Mouse (Mus musculus) heart, embryonic 14.5 days (tissue): ENCODE data around the gene Slc25a25. TPM values are rescaled to one million over a fixed set of nuclear protein-coding genes. Genes with fewer than 3 reads are reported as not detected.

ENCODE experiments used
- ATAC-seq: fragments of 200-750 bp; cut with Nextera tagmentation; 2 replicates; pipeline ENCODE4 v1.8.0; 2017; ENCODE audit warnings: low read depth, moderate TSS enrichment; ENCODE audit not compliant: insufficient number of reproducible peaks, insufficient read depth, low FRiP score
- H3K27ac ChIP-seq, 2 experiments: fragments of 200-500 bp in 1 of 2; fragments of 300-500 bp in 1 of 2; sonication (generic) in 1 of 2; replicated peaks in 1 of 2; 2 replicates each; pipeline ENCODE4 v1.5.1; 2012 to 2014; ENCODE audit warnings: low read depth in 2 of 2, low read length in 2 of 2, control low read depth in 1 of 2, mild to moderate bottlenecking in 1 of 2, mixed read lengths in 1 of 2; ENCODE audit not compliant: control insufficient read depth in 1 of 2, insufficient read depth in 1 of 2
- H3K27me3 ChIP-seq: fragments of 300-500 bp; sonication (generic); 2 replicates; pipeline ENCODE4 v1.6.1; 2014; ENCODE audit warnings: mild to moderate bottlenecking, low read length, control low read depth; ENCODE audit not compliant: control insufficient read depth, insufficient read depth
- H3K36me3 ChIP-seq: fragments of 300-500 bp; sonication (generic); 2 replicates; pipeline ENCODE4 v1.6.1; 2014; ENCODE audit warnings: mild to moderate bottlenecking, control low read depth, low read length, mixed read lengths; ENCODE audit not compliant: control insufficient read depth, insufficient read depth
- H3K4me1 ChIP-seq, 2 experiments: fragments of 200-500 bp in 1 of 2; fragments of 300-500 bp in 1 of 2; sonication (generic) in 1 of 2; 2 replicates each; pipeline ENCODE4 v1.6.1; 2012 to 2014; ENCODE audit warnings: low read length in 2 of 2, control low read depth in 1 of 2, mixed read lengths in 1 of 2; ENCODE audit not compliant: control insufficient read depth in 2 of 2, insufficient read depth in 2 of 2
- H3K4me2 ChIP-seq: fragments of 300-500 bp; sonication (generic); 2 replicates; pipeline ENCODE4 v1.6.1; 2014; ENCODE audit warnings: mild to moderate bottlenecking, low read length
- H3K4me3 ChIP-seq, 2 experiments: fragments of 200-500 bp in 1 of 2; fragments of 300-500 bp in 1 of 2; sonication (generic) in 1 of 2; 2 replicates each; pipeline ENCODE4 v1.5.1; 2012 to 2014; ENCODE audit warnings: low read length in 2 of 2, mild to moderate bottlenecking in 2 of 2, control low read depth in 1 of 2, low read depth in 1 of 2, moderate library complexity in 1 of 2; ENCODE audit not compliant: control insufficient read depth in 1 of 2, insufficient read depth in 1 of 2
- H3K9ac ChIP-seq: fragments of 300-500 bp; sonication (generic); 2 replicates; pipeline ENCODE4 v1.6.1; 2014; ENCODE audit warnings: mild to moderate bottlenecking, low read length
- H3K9me3 ChIP-seq: fragments of 300-500 bp; sonication (generic); 2 replicates; pipeline ENCODE4 v1.6.1; 2016; ENCODE audit warnings: low read length, control low read depth; ENCODE audit not compliant: control insufficient read depth
- WGBS: fragments of 180-500 bp; shearing (Covaris S2); extraction: QIAGEN DNeasy Blood & Tissue Kit; methylation state at CpG from one replicate; pipeline ENCODE4 v1.1.7; 2014; 5-methylcytosine and 5-hydroxymethylcytosine counted together
- polyA plus RNA-seq: library from polyadenylated mRNA; unstranded; fragments of >200 nt; fragmentation: Nextera tagmentation; extraction: Ambion mirVana; gene quantifications from 2 replicates; pipeline ENCODE4 v1.2.1, GENCODE M21; 2014

The Slc25a25 gene
- polyA plus RNA-seq, 1 experiment from 2014 or later, result 8.0 TPM

DNA sequence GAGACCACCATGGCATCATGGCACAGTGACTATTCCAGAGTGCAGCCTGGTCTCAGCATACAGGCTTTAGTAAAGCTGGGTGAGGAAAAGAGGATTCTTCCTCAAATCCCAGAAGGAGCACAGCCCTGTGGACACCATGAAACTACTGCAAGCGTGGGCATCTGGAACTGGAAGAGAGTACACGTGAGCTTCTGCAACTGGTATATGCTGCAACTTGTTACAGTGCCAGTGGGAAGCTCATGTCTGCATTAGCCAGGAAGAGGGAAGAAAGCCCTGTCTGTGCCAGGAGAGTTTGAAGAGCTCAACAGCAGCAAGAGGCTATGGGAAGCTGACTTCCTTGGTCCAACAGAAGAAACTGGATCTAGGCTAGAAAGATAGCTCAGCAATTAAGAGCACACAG, 68.6 kb downstream of the Slc25a25 start:
- H3K4me2 ChIP-seq, result no peak overlapping the region

DNA sequence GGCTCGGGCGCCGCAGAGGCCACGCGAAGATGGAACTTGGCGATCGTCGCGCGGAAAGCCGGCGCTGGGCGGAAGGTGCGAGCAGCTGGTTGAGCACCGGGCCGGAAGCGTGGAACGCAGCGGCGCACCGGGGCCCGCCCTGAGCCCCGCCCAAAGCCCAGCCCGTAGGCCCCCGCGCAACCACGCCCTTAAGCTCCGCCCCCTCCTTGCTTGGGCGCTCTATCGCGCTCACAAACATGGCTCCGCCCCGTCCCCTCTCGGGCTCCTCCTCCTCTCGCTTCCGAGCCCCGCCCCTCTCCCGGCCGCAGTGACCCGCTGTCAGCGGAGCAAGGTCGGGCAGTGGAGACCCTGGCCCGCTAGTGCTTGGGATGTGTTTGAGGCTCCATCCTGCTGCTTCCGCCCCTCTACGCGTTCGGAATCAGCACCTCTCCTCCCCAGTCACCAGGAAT, 69.4 kb downstream of the Slc25a25 start, which contains the start of gene 1110008P14Rik:
Gene 1110008P14Rik (minus strand): TSS at position 164 of the 449 bp plus-strand sequence.
- H3K9ac ChIP-seq, result peak within 1 kb of the TSS; percentile 70
- peak within 1 kb of the TSS; percentile 68 to 79 for H3K4me3 ChIP-seq
- ATAC-seq, result peak; percentile 87
- H3K36me3 ChIP-seq, result peaks cover 29% of the 10 kb centered on the region
- under 1% methylated on average over 31 of the region's 47 CpGs for WGBS
- peak within 1 kb of the TSS; percentile 97 for H3K4me2 ChIP-seq
- peak within 1 kb of the TSS in 1 of 2 experiments; percentile 3; a peak in 1 of 4 replicates for H3K27ac ChIP-seq
- no peaks in the 10 kb centered on the region for H3K9me3 ChIP-seq
- peaks cover 2 to 7% of the 10 kb centered on the region in 2 experiments; a peak in 3 of 4 replicates for H3K4me1 ChIP-seq
- H3K27me3 ChIP-seq, result peaks cover 8% of the 10 kb centered on the region; the same call in 1 of the 2 replicates

More for the DNA sequence above, 68.6 kb downstream of the Slc25a25 start:
- H3K36me3 ChIP-seq, result peaks cover 20% of the 10 kb centered on the region
- no peaks in the 10 kb centered on the region for H3K9me3 ChIP-seq
- WGBS, result 82% methylated on average over 2 of the region's 2 CpGs
- H3K9ac ChIP-seq, result no peak overlapping the region
- no peak overlapping the region for H3K27ac ChIP-seq
- H3K4me1 ChIP-seq, result peaks cover 2 to 7% of the 10 kb centered on the region in 2 experiments; a peak in 3 of 4 replicates
- H3K4me3 ChIP-seq, result no peak overlapping the region
- peaks cover 8% of the 10 kb centered on the region; the same call in 1 of the 2 replicates for H3K27me3 ChIP-seq
- no peak for ATAC-seq

DNA sequence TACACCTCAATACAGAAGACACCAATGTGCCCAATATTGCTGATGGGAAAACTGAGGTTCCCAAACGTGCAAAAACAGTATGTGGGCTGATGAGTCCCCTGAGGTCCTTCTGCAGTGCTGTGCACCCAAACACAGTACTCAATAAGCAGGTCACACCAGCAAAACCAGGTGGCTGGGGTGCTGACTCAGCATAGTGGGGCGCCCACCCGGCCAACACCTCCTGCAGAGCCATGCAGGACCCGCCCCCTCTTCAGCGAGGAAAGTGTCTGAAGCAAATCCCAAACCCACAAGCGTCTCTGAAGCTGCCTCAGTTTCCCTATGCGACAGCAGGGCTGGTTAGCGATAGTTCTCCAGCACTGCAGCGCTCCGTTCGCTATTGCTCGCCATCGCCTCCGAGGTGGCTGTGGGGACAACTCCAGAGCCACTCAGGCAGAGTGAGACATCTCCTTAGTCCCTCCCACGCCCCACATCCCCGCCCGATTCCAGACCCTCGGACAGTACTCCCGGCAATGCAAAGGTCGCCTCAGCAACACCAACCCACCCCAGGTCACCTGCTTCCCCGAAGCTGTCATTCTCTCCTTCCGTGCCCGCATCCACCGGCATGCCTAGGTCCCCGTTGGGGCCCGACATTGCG, 70.0 kb downstream of the Slc25a25 start:
- Histone ChIP-seq H3K27ac (0 out of 4 replicates have a peak overlapping the region, but pooled peaks of 1 of the 2 experiments have one; percentile 3), H3K36me3 (peaks cover 34% of the 10 kb centered on the region), H3K9ac (peak overlapping the region; percentile 70), H3K27me3 (peaks cover 8% of the 10 kb centered on the region; the same call in 1 of the 2 replicates), H3K4me1 (peaks cover 2 to 9% of the 10 kb centered on the region in 2 experiments; a peak in 3 of 4 replicates), H3K9me3 (no peaks in the 10 kb centered on the region), H3K4me2 (peak overlapping the region; percentile 97), H3K4me3 (peak overlapping the region; percentile 68 to 79)
- WGBS, result under 1% methylated on average over 27 of the region's 27 CpGs
- peak; percentile 44; the same call in 1 of the 2 replicates for ATAC-seq

DNA sequence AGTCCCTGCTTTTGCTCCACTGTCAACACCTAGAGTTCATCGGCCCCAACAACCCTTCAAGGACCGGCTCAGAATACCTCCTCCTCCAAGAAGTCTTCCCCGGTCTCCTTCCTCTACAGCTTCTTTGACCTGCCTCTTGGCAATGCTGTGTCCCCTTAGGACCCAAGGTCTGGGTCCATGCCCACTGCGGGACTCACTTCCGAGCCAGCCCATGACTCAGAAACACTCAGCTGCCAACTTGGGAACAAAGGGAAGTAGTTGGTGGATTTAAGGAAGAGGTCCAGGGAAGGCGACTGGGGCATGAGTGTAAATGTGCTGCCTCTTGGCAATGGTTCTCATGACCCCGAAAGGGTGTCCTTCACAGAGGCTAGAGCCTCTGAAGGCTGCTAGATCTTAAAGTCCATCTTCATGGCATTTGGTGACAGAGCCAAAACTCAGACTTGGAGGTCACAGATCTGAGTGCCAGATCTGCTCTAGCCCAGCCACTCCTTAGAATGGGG, 71.2 kb downstream of the Slc25a25 start:
- ATAC-seq, result no peak
- 83% methylated on average over 7 of the region's 7 CpGs for WGBS
- Histone ChIP-seq H3K36me3 (peaks cover 46% of the 10 kb centered on the region), H3K4me1 (peaks cover 6 to 20% of the 10 kb centered on the region in 2 experiments), H3K9ac (no peak overlapping the region), H3K4me2 (no peak overlapping the region), H3K4me3 (no peak overlapping the region), H3K27ac (no peak overlapping the region), H3K27me3 (peaks cover 5% of the 10 kb centered on the region; the same call in 1 of the 2 replicates), H3K9me3 (no peaks in the 10 kb centered on the region)

DNA sequence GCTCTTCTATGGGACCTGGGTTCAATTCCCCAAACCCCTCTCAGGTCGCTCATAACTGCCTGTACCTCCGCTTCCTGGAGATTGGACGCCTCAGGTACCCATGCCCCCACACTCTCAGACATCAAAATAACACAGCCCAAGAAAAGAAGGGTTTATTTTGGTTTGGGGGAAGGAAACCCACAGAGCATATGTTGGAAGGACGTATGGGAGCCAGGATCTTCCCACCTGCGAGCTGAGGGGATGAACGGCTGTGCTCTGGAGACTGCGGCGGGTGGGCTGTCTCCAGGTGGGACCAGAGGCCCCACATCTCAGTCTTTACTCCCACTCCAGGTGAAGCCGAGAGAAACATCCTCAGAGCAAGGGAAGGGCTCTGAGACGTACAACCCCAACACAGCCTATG, 74.3 kb downstream of the Slc25a25 start:
- H3K9ac ChIP-seq, result no peak overlapping the region
- H3K9me3 ChIP-seq, result no peaks in the 10 kb centered on the region
- WGBS, result 90% methylated on average over 10 of the region's 10 CpGs
- peaks cover 70% of the 10 kb centered on the region for H3K36me3 ChIP-seq
- peaks cover 4 to 20% of the 10 kb centered on the region in 2 experiments for H3K4me1 ChIP-seq
- ATAC-seq, result no peak
- no peak overlapping the region for H3K4me3 ChIP-seq
- no peak overlapping the region for H3K4me2 ChIP-seq
- no peaks in the 10 kb centered on the region for H3K27me3 ChIP-seq
- H3K27ac ChIP-seq, result no peak overlapping the region

DNA sequence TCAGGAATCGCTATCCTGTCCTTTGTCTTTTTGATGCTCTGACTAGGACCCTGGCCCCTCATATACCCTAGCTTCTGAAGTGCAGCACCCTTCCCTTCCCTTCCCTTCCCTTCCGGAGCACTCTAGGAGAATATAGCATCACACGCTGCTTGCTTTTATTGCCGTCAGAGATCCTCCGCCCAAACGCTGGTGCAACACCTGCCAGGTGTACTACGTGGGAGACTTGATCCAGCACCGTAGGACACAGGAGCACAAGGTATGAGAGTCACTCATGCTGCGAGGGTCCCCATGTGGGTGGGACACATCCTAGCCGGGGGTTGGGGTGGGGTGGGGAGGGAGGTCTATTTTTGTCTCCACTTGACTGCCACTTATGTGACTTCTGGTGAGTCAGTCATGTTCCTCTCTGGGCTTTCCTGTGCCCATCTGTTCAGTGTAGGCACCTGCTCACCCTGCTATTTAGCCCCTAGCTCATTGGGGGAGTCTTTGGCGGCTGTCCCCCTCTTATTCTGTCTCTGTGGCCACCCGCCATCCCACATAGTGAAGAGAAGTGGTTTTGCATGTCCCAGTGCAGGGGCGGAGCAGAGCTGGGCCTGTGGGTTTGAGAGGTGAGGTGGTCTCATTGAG, 75.8 kb downstream of the Slc25a25 start:
- H3K4me2 ChIP-seq, result no peak overlapping the region
- WGBS, result 55% methylated on average over 13 of the region's 13 CpGs
- no peak for ATAC-seq
- peaks cover 4 to 13% of the 10 kb centered on the region in 2 experiments for H3K4me1 ChIP-seq
- H3K27me3 ChIP-seq, result no peaks in the 10 kb centered on the region
- peaks cover 85% of the 10 kb centered on the region for H3K36me3 ChIP-seq
- no peaks in the 10 kb centered on the region for H3K9me3 ChIP-seq
- no peak overlapping the region; the same call in 1 of the 2 replicates for H3K9ac ChIP-seq
- H3K27ac ChIP-seq, result no peak overlapping the region
- H3K4me3 ChIP-seq, result no peak overlapping the region

DNA sequence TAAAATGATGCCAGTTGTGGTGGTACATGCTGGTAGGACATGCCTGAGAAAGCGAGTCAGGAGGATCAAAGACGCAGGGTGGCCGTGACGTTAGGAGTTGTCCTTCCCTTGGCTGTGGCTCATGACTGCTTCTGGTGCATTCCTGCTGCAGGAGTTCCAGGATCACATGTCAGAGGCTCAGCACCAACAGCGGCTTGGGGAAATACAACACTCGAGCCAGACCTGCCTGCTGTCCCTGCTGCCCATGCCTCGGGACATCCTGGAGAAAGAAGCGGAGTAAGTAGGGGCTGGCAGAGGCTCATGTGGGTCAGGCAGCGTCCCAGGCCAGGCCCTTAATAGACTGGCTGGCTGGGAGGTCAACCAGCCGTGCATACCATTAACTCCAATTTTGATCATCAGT, 77.1 kb downstream of the Slc25a25 start:
- Histone ChIP-seq H3K4me1 (peaks cover 4 to 13% of the 10 kb centered on the region in 2 experiments), H3K27me3 (no peaks in the 10 kb centered on the region), H3K4me2 (no peak overlapping the region), H3K27ac (no peak overlapping the region), H3K9ac (no peak overlapping the region), H3K9me3 (no peaks in the 10 kb centered on the region), H3K4me3 (no peak overlapping the region), H3K36me3 (peaks cover 93% of the 10 kb centered on the region)
- no peak for ATAC-seq
- WGBS, result 65% methylated on average over 10 of the region's 10 CpGs
